In the genomic region with DNA sequence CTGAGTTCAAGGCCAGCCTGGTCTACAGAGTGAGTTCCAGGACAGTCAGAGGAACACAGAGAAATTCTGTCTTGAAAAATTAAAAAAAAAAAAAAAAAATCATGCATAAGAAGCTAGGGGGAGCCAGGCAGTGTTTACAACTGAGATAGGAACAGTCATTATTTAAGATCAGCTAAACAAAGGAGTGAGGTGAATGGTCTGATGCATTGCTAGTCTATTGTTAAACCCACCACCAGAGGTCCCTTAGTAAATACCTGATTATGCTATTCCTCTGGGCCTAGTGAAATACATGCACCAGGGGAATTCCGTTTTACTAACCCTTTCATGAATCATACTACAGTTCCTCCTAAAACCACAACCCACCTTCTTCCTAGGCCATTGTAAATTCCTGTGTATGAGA, we compare ENCODE assay signal across 22 mouse cellular contexts. TPM values are rescaled to one million over a fixed set of nuclear protein-coding genes. Genes with fewer than 3 reads are reported as not detected.
DNase-seq lines count a peak whose midpoint lies in the region; ATAC-seq and TF ChIP-seq lines count a peak whose summit lies in the region.
"Had no signal": no experiment of that assay in that cellular context is flagged by ENCODE, and none has a peak within 500 bp of the region (broad histone marks: within the 10 kb centered on the region; RNA-seq: fewer than 3 reads in every experiment).

No protein-coding gene starts in this region.

- H3K36me3 ChIP-seq in heart, adult 2 months (ENCODE audit: control insufficient read depth, insufficient read depth, low read length) = no peaks in the 10 kb centered on the region
- no peaks in the 10 kb centered on the region for H3K36me3 ChIP-seq in lung, embryonic 14.5 days (ENCODE audit: insufficient read depth)
- no peaks in the 10 kb centered on the region for H3K36me3 ChIP-seq in splenic B cell, adult 2 months (ENCODE audit: control insufficient read depth, insufficient read depth, low read length, poor library complexity, severe bottlenecking)
- H3K36me3 ChIP-seq in forebrain, embryonic 13.5 days (ENCODE audit: poor library complexity, severe bottlenecking) = no peaks in the 10 kb centered on the region
- H3K36me3 ChIP-seq: forebrain, embryonic 12.5 days; heart, embryonic 15.5 days; hindbrain, embryonic 13.5 days; liver, embryonic 12.5 days; lung, embryonic 15.5 days had no signal

- no peak for TF ChIP-seq EP300 in heart, adult 2 months (IDR thresholded peaks at IDR 0.05; ENCODE audit: insufficient read depth, low read depth, low read length)

- H3K4me1 ChIP-seq in heart, adult 2 months (ENCODE audit: control insufficient read depth, insufficient read depth, low read length) = peaks cover 3% of the 10 kb centered on the region; the same call in 1 of the 2 replicates
- no peaks in the 10 kb centered on the region for H3K4me1 ChIP-seq in lung, embryonic 14.5 days (ENCODE audit: insufficient read depth)
- no peaks in the 10 kb centered on the region for H3K4me1 ChIP-seq in forebrain, embryonic 13.5 days
- H3K4me1 ChIP-seq: forebrain, embryonic 12.5 days; hindbrain, embryonic 13.5 days; lung, embryonic 15.5 days had no signal

- no peaks in the 10 kb centered on the region for H3K27me3 ChIP-seq in heart, adult 2 months (ENCODE audit: control insufficient read depth, insufficient read depth, low read length)
- no peaks in the 10 kb centered on the region for H3K27me3 ChIP-seq in lung, embryonic 14.5 days (ENCODE audit: insufficient read depth, low read length)
- no peaks in the 10 kb centered on the region for H3K27me3 ChIP-seq in splenic B cell, adult 2 months (ENCODE audit: control insufficient read depth, insufficient read depth, low read length, poor library complexity, severe bottlenecking)
- no peaks in the 10 kb centered on the region for H3K27me3 ChIP-seq in forebrain, embryonic 13.5 days
- H3K27me3 ChIP-seq: forebrain, embryonic 12.5 days; heart, embryonic 15.5 days; hindbrain, embryonic 13.5 days; liver, embryonic 12.5 days; lung, embryonic 15.5 days; megakaryocyte, embryonic 14.5 days had no signal

- H3K9ac ChIP-seq in heart, adult 2 months (ENCODE audit: low read depth, low read length) = no peak overlapping the region
- H3K9ac ChIP-seq in lung, embryonic 14.5 days = no peak overlapping the region
- no peak overlapping the region for H3K9ac ChIP-seq in forebrain, embryonic 13.5 days
- H3K9ac ChIP-seq: forebrain, embryonic 12.5 days; heart, embryonic 15.5 days; hindbrain, embryonic 13.5 days; liver, embryonic 12.5 days; lung, embryonic 15.5 days had no signal

- no peak overlapping the region for H3K4me3 ChIP-seq in heart, adult 2 months
- H3K4me3 ChIP-seq in lung, embryonic 14.5 days (ENCODE audit: low read depth, low read length) = no peak overlapping the region
- no peak overlapping the region for H3K4me3 ChIP-seq in forebrain, embryonic 13.5 days
- H3K4me3 ChIP-seq: forebrain, embryonic 12.5 days; heart, embryonic 15.5 days; hindbrain, embryonic 13.5 days; liver, embryonic 12.5 days; lung, embryonic 15.5 days; megakaryocyte, embryonic 14.5 days had no signal

- H3K4me2 ChIP-seq in lung, embryonic 14.5 days = no peak overlapping the region
- H3K4me2 ChIP-seq in forebrain, embryonic 13.5 days = no peak overlapping the region
- H3K4me2 ChIP-seq: forebrain, embryonic 12.5 days; heart, embryonic 15.5 days; hindbrain, embryonic 13.5 days; liver, embryonic 12.5 days; lung, embryonic 15.5 days had no signal

- no peak overlapping the region for H3K27ac ChIP-seq in heart, adult 2 months
- H3K27ac ChIP-seq in lung, embryonic 14.5 days (ENCODE audit: low read depth) = no peak overlapping the region
- no peak overlapping the region for H3K27ac ChIP-seq in forebrain, embryonic 13.5 days
- H3K27ac ChIP-seq: forebrain, embryonic 12.5 days; heart, embryonic 15.5 days; hindbrain, embryonic 13.5 days; liver, embryonic 12.5 days; lung, embryonic 15.5 days had no signal

- no peaks in the 10 kb centered on the region for H3K79me2 ChIP-seq in heart, adult 2 months (replicated peaks; ENCODE audit: control insufficient read depth, insufficient read depth, low read length)

- DNase-seq in heart, adult 2 months = no peak
- no peak for DNase-seq in heart, postnatal 36 days
- DNase-seq in lung, embryonic 14.5 days = no peak
- DNase-seq in lung, postnatal 10 days = no peak
- DNase-seq in Muller cell, postnatal 12 days (ENCODE audit: inconsistent ontology term) = peak; percentile 76
- peak; percentile 13 for DNase-seq in splenic B cell, adult 2 months (ENCODE audit: low read depth, low spot score)
- no peak for DNase-seq in kidney, adult 11 months
- DNase-seq: cerebellum, adult 11-12 months; cerebellum, postnatal 36 days; kidney, adult 9 months; layer of hippocampus, postnatal 36 days; left cerebral cortex, postnatal 4 days; right cerebral cortex, adult 18-20 months; thymus, adult 2 months had no signal

- TF ChIP-seq CTCF in heart, adult 2 months (IDR thresholded peaks at IDR 0.05) = peak; percentile 28; the same call in 1 of the 2 replicates
- TF ChIP-seq CTCF in lung, embryonic 14.5 days (IDR thresholded peaks at IDR 0.05; ENCODE audit: low read depth) = peak; percentile 16; the same call in 1 of the 2 replicates

- no peak for ATAC-seq in lung, embryonic 14.5 days (ENCODE audit: insufficient read depth)
- ATAC-seq in forebrain, embryonic 13.5 days = no peak
- ATAC-seq: liver, embryonic 12.5 days; midbrain, embryonic 16.5 days had no signal

- no peaks in the 10 kb centered on the region for H3K9me3 ChIP-seq in lung, embryonic 14.5 days (ENCODE audit: low read depth, low read length)
- H3K9me3 ChIP-seq in forebrain, embryonic 13.5 days (replicated peaks) = no peaks in the 10 kb centered on the region
- H3K9me3 ChIP-seq: forebrain, embryonic 12.5 days; heart, embryonic 15.5 days; hindbrain, embryonic 13.5 days; liver, embryonic 12.5 days; lung, embryonic 15.5 days; megakaryocyte, embryonic 14.5 days had no signal

- TF ChIP-seq POLR2A in heart, adult 2 months (IDR thresholded peaks at IDR 0.05; ENCODE audit: insufficient read depth, low read depth, low read length) = no peak

- WGBS in heart, adult 2 months = 43% methylated on average over 1 of the region's 1 CpGs
- 37% methylated on average over 1 of the region's 1 CpGs for WGBS in lung, embryonic 14.5 days
- WGBS in forebrain, embryonic 13.5 days = 52% methylated on average over 1 of the region's 1 CpGs

- intact Hi-C loops in heart, adult 2 months (cut with DNase I) = loop anchor here (5.0 kb wide), 2 partner anchors 148 to 163 kb away; a partner anchor contains a TSS
- intact Hi-C loops in heart, postnatal 36 days (cut with DNase I) = loop anchor here (5.0 kb wide), 1 partner anchor 148 kb away; a partner anchor contains a TSS

RNA-seq across cellular contexts. Expression of a gene that starts 11.3 kb away (rescaled TPM):
- total RNA-seq in heart, adult 2 months (2021) = 10 to 100 TPM; 23.0 to 24.5 TPM
- 4.3 and 7.1 TPM in 2 replicates for polyA plus RNA-seq in heart, adult 2 months (2012; rRNA removed)
- total RNA-seq in heart, postnatal 36 days (2021) = 10 to 100 TPM; 22.3 to 26.0 TPM
- 18.6 and 19.7 TPM in 2 replicates for polyA plus RNA-seq in lung, embryonic 14.5 days (2014; fragmentation: Nextera tagmentation; extraction: Ambion mirVana)
- polyA plus RNA-seq in forebrain, embryonic 13.5 days (2015; fragmentation: Nextera tagmentation; extraction: Ambion mirVana) = 51.9 and 62.2 TPM in 2 replicates

RNA-seq across cellular contexts. Expression of a gene that starts 34.8 kb away (rescaled TPM):
- 10 to 100 TPM; 46.0 to 57.4 TPM for total RNA-seq in heart, adult 2 months (2021)
- polyA plus RNA-seq in heart, adult 2 months (2012; rRNA removed) = 10.9 and 15.8 TPM in 2 replicates
- total RNA-seq in heart, postnatal 36 days (2021) = 10 to 100 TPM; 56.7 to 67.6 TPM
- polyA plus RNA-seq in lung, embryonic 14.5 days (2014; fragmentation: Nextera tagmentation; extraction: Ambion mirVana) = 18.9 and 21.3 TPM in 2 replicates
- polyA plus RNA-seq in forebrain, embryonic 13.5 days (2015; fragmentation: Nextera tagmentation; extraction: Ambion mirVana) = 11.9 and 12.4 TPM in 2 replicates

Comparison
In these comparisons a context has a peak if more than half of its experiments do, and no peak if none do; other contexts are left out.
1. DNase-seq: peak in Muller cell, postnatal 12 days (single experiment) and splenic B cell, adult 2 months (single experiment); none in heart, adult 2 months (0 of 2), heart, postnatal 36 days (0 of 2), lung, embryonic 14.5 days (single experiment), lung, postnatal 10 days (single experiment) and kidney, adult 11 months (single experiment).